Mouse (Mus musculus) embryonic facial prominence, embryonic 11.5 days (tissue): ENCODE measurements around the gene Cib4. TPM values are rescaled to one million over a fixed set of nuclear protein-coding genes. Genes with fewer than 3 reads are reported as not detected.

ENCODE experiments used
- ATAC-seq: fragments of 200-750 bp; cut with Nextera tagmentation; replicated peaks from 2 replicates; pipeline ENCODE4 v1.8.0; 2017; ENCODE audit warnings: low read depth; ENCODE audit not compliant: insufficient number of reproducible peaks, low FRiP score, low TSS enrichment
- DNase-seq: peaks from one replicate; pipeline ENCODE4 v3.0.0-alpha.2; 2015; ENCODE audit warnings: low spot score
- H3K27ac ChIP-seq: fragments of 300-500 bp; sonication (generic); replicated peaks from 2 replicates; pipeline ENCODE4 v1.5.1; 2014; ENCODE audit warnings: mild to moderate bottlenecking, low read depth, low read length, control low read depth
- H3K27me3 ChIP-seq: fragments of 300-500 bp; sonication (generic); 2 replicates; pipeline ENCODE4 v1.6.1; 2014; ENCODE audit warnings: mild to moderate bottlenecking, low read length, moderate library complexity, mixed read lengths; ENCODE audit not compliant: control insufficient read depth, insufficient read depth
- H3K36me3 ChIP-seq: fragments of 300-500 bp; sonication (generic); replicated peaks from 2 replicates; pipeline ENCODE4 v1.6.1; 2014; ENCODE audit warnings: low read depth, mild to moderate bottlenecking, low read length, moderate library complexity, mixed read lengths; ENCODE audit not compliant: control insufficient read depth, insufficient read depth
- H3K4me1 ChIP-seq: fragments of 300-500 bp; sonication (generic); 2 replicates; pipeline ENCODE4 v1.6.1; 2014; ENCODE audit warnings: low read length, mixed read lengths; ENCODE audit not compliant: control insufficient read depth, insufficient read depth
- H3K4me2 ChIP-seq: fragments of 300-500 bp; sonication (generic); 2 replicates; pipeline ENCODE4 v1.6.1; 2014; ENCODE audit warnings: low read depth, mild to moderate bottlenecking, control low read depth, low read length, moderate library complexity
- H3K4me3 ChIP-seq: fragments of 300-500 bp; sonication (generic); 2 replicates; pipeline ENCODE4 v1.5.1; 2014; ENCODE audit warnings: low read depth, low read length, control low read depth
- H3K9ac ChIP-seq: fragments of 300-500 bp; sonication (generic); replicated peaks from 2 replicates; pipeline ENCODE4 v1.6.1; 2014; ENCODE audit warnings: mild to moderate bottlenecking, control low read depth, low read length
- H3K9me3 ChIP-seq: fragments of 300-500 bp; sonication (generic); replicated peaks from 2 replicates; pipeline ENCODE4 v1.6.1; 2016; ENCODE audit warnings: mild to moderate bottlenecking, low read length, inconsistent platforms, mixed read lengths; ENCODE audit not compliant: control insufficient read depth
- WGBS: fragments of 180-500 bp; shearing (Covaris S2); extraction: QIAGEN DNeasy Blood & Tissue Kit; methylation state at CpG from one replicate; pipeline ENCODE4 v1.1.7; 2014; 5-methylcytosine and 5-hydroxymethylcytosine counted together
- polyA plus RNA-seq: library from polyadenylated mRNA; unstranded; fragments of >200 nt; fragmentation: Nextera tagmentation; extraction: Ambion mirVana; gene quantifications from 2 replicates; pipeline ENCODE4 v1.2.1, GENCODE M21; 2014

Gene Cib4
- polyA plus RNA-seq, 1 experiment from 2014 or later, result not detected

DNA sequence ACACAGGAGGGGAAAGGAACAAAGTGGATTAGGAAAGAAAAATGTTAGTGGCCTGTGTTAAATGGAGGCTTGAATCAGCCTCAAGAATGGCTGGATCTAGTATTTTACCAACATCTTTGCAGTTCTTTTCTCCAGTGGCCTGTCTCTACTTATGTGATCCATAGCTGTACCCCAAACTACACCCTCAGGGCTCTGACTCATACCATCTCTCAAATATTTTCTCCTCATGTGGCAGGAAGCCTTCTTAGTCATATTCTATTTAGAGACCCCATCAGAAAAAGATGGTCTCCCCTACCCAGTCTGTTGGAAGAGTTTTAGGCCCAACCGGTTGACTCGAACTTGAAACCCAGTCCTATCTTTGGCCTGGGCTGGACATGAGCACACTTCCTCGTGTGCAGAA, 13.8 kb upstream of the Cib4 start:
- H3K36me3 ChIP-seq, result no peaks in the 10 kb centered on the region
- H3K27me3 ChIP-seq, result no peaks in the 10 kb centered on the region
- no peak overlapping the region for H3K4me3 ChIP-seq
- H3K4me1 ChIP-seq, result no peaks in the 10 kb centered on the region; the same call in 1 of the 2 replicates
- H3K27ac ChIP-seq, result no peak overlapping the region
- H3K9me3 ChIP-seq, result no peaks in the 10 kb centered on the region
- 83% methylated on average over 3 of the region's 3 CpGs for WGBS
- no peak for DNase-seq
- ATAC-seq, result no peak
- no peak overlapping the region for H3K9ac ChIP-seq
- H3K4me2 ChIP-seq, result no peak overlapping the region

DNA sequence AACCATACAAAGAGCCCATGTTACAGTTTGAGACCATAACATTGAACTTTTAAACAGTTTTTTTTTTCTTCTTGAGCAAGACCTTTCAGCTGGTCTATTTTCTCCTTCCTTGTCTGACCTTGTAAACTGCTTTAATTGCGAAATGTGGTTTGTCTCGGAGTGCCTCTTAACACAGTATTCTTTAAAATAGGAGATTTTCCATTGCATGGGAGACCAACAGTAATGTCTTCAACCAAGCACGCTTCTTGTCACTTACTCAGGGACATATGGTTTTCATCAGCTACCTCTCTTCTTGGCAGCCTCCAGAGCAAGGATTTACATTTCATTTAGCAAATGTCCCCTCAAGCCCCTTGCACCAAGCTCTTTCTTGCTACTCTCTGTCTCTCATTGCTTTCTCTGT, 10.6 kb upstream of the Cib4 start:
- ATAC-seq (no peak), DNase-seq (peak; percentile 51)
- Histone ChIP-seq H3K9ac (no peak overlapping the region), H3K4me2 (no peak overlapping the region), H3K36me3 (no peaks in the 10 kb centered on the region), H3K4me1 (no peaks in the 10 kb centered on the region; the same call in 1 of the 2 replicates), H3K27ac (no peak overlapping the region), H3K4me3 (no peak overlapping the region), H3K9me3 (no peaks in the 10 kb centered on the region), H3K27me3 (no peaks in the 10 kb centered on the region)
- 54% methylated on average over 3 of the region's 3 CpGs for WGBS

DNA sequence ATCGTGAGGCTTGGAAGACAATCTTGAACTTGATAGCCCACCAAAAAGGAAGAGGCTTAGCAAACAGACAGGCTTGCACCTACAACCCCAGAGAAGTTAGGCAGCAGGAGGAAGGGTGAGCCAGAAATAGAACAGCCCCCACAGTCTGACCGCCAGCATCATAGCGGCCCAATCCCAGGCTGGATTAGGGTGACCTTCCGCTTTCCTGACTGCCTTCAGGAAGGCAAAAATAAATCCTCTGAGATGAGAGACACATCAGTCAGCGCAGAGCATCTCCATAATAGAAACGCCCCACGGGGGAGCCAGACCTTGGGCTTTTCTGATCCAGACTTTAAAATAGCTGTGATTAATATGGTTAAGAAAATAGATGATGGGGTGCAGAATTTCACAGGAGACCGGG, 9.3 kb upstream of the Cib4 start:
- H3K4me2 ChIP-seq, result no peak overlapping the region

DNA sequence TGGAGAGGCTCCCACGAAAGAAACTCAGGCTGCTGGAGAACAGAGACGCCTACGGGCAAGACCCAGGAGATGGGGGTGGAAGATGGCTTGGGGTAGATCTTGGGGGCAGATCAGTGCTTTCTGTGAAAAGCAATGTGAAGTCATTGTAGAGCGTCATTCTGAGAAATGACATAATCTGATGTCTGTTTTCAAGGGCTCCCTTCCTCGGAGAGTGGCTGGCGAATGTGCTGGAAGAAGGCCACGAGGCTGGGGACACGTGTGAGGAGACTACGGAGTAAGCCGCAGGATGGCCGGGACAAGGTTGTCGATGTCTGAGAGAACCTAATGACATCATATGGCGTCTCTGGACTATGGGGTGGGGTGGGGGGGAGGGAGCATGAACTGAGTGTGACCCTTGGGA, 8.3 kb upstream of the Cib4 start:
- Histone ChIP-seq H3K4me2 (no peak overlapping the region), H3K4me1 (no peaks in the 10 kb centered on the region; the same call in 1 of the 2 replicates), H3K9ac (no peak overlapping the region), H3K27me3 (no peaks in the 10 kb centered on the region), H3K9me3 (no peaks in the 10 kb centered on the region), H3K4me3 (no peak overlapping the region), H3K36me3 (no peaks in the 10 kb centered on the region), H3K27ac (no peak overlapping the region)
- ATAC-seq (no peak), DNase-seq (no peak)
- WGBS, result 90% methylated on average over 13 of the region's 13 CpGs

More for the DNA sequence above, 9.3 kb upstream of the Cib4 start:
- no peaks in the 10 kb centered on the region for H3K9me3 ChIP-seq
- no peak overlapping the region for H3K4me3 ChIP-seq
- H3K4me1 ChIP-seq, result no peaks in the 10 kb centered on the region; the same call in 1 of the 2 replicates
- DNase-seq, result no peak
- H3K27me3 ChIP-seq, result no peaks in the 10 kb centered on the region
- WGBS, result 78% methylated on average over 8 of the region's 8 CpGs
- H3K27ac ChIP-seq, result no peak overlapping the region
- no peak overlapping the region for H3K9ac ChIP-seq
- no peak for ATAC-seq
- no peaks in the 10 kb centered on the region for H3K36me3 ChIP-seq

DNA sequence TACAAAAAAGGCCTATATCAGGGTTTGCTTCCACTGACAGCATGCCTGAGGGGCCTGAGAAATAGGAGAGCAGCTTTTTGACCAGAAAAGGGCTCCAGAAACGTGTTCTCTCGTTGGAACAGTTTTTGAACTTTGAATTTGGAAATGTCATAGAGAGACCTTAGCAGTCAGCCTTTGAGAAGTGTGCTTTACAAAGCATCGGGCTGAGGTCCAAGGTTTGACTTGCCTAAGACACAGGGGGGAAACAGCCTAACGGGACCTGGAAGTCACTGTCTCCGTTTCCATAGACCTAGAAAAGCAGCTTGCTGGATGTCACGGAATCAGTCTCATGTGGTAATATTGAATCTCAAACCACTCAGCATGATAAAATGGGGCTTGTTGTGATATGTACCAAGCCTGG, 6.4 kb upstream of the Cib4 start:
- H3K27me3 ChIP-seq, result no peaks in the 10 kb centered on the region
- ATAC-seq (no peak), DNase-seq (no peak)
- no peaks in the 10 kb centered on the region for H3K36me3 ChIP-seq
- 88% methylated on average over 6 of the region's 6 CpGs for WGBS
- no peak overlapping the region for H3K4me2 ChIP-seq
- H3K4me3 ChIP-seq, result no peak overlapping the region
- H3K9me3 ChIP-seq, result no peaks in the 10 kb centered on the region
- no peak overlapping the region for H3K27ac ChIP-seq
- H3K9ac ChIP-seq, result no peak overlapping the region
- H3K4me1 ChIP-seq, result no peaks in the 10 kb centered on the region

DNA sequence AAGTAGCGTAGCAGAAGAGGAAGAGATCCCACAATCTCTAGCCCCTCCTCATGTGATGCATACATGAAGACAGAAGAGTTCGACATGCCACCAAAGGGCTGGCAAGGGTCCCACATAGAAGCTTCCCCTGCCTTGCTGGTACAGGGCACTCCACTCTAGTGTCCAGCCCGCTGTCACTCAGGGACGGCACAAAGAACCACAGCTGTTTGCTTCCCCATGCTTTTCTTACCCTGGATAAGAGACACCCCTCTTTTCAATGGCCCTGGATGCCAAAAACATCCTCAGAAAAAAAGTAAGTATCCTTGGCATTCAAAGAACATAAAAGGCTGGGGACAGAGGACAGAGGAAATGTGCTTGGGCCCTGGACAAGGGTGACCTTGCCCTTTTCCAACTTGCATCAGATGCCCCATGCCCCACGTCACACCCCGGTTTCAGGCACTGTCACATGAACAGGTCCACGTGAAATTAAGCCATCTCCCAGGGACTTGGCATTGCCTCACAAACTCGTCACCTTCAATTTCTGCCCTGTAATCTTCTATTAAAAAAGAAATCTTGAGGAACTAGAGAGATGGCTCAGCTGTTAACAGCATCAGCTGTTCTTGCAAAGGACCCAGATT, 5.5 kb upstream of the Cib4 start:
- 83% methylated on average over 8 of the region's 8 CpGs for WGBS
- DNase-seq, result no peak
- Histone ChIP-seq H3K27me3 (no peaks in the 10 kb centered on the region), H3K9me3 (no peaks in the 10 kb centered on the region), H3K27ac (no peak overlapping the region), H3K36me3 (no peaks in the 10 kb centered on the region), H3K9ac (no peak overlapping the region), H3K4me1 (no peaks in the 10 kb centered on the region), H3K4me2 (no peak overlapping the region), H3K4me3 (no peak overlapping the region)
- no peak for ATAC-seq

DNA sequence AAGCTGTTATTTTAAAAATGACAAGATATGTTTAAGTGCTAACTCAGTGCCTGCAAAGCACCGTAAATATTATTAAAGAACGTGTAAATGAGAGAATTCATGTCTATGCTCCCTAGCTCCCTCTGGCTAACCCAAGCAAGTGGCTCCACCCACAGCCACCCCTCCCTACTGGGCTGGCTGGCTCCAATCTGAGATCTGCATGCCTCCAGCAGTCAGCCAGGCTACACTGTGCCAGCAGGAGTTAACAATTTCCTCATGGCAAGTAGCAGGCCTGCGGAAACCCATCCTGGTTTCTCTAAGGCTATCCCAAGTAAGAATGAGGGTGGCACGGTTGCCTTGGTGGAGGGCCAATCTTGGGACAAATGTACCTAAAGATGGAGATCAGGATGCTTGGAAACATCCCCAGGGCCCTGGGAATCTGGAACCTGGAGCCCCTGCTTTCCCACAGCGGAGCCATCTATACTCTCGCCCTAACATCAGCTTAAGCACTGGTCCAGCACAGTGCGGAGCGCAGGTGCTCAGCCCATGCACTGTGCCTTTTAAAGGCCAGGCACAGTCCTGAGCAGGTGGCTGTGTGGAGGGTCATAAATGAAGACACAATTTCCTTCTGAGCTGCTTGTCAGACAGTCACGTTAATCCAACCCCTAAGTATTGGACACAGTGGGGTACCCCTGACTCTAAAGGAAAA, 4.8 kb upstream of the Cib4 start:
- Histone ChIP-seq H3K27ac (no peak overlapping the region), H3K9ac (no peak overlapping the region), H3K4me3 (no peak overlapping the region), H3K4me2 (no peak overlapping the region), H3K36me3 (no peaks in the 10 kb centered on the region), H3K4me1 (no peaks in the 10 kb centered on the region), H3K27me3 (no peaks in the 10 kb centered on the region), H3K9me3 (no peaks in the 10 kb centered on the region)
- WGBS, result 60% methylated on average over 9 of the region's 9 CpGs
- ATAC-seq (peak; percentile 52; the same call in 1 of the 2 replicates), DNase-seq (peak; percentile 54)

DNA sequence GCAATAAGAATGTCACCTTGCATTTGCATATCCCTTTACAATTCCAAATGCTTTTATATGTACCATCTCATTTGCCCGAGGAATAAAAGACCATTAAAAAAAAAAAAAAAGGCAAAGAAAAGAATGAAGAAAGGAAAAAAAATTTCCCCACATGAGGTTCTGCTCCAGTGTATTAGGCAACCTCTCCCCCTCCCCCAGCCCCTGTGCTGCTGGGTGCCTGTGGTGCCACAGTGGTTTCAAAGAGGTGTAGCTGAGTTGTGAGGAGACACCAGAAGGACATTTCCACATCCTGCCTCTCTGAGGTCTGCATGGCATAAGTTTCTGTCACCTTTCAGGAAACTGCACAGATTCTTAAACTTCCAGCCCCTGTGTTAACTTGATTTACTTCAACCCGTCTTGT, 3.0 kb upstream of the Cib4 start:
- Histone ChIP-seq H3K4me1 (no peaks in the 10 kb centered on the region), H3K27me3 (no peaks in the 10 kb centered on the region), H3K27ac (no peak overlapping the region), H3K36me3 (no peaks in the 10 kb centered on the region), H3K4me2 (no peak overlapping the region), H3K9me3 (no peaks in the 10 kb centered on the region), H3K4me3 (no peak overlapping the region), H3K9ac (no peak overlapping the region)
- DNase-seq (no peak), ATAC-seq (no peak)
- WGBS, result 70% methylated on average over 2 of the region's 2 CpGs
